ENCODE assay signal across 8 mouse cellular contexts in the genomic region with DNA sequence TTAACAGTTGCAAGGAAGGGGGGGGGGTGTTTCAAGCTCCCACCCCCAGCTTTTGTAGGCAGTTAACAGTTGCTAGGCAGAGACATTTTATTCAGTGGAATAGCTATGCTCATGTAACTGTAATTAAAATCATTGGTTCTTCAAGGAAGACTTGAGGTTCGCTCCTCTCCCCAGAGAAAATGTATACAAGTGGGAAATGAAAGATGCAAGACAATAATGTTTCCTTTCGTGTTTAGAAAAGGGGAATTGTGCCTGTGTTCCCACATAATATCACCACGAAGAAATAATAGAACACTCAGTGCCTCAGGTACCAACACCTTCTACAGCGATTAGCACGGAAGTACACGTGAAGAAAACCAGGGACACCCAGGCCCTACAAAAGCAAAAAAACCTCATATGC. TPM values are rescaled to one million over a fixed set of nuclear protein-coding genes. Genes with fewer than 3 reads are reported as not detected.
DNase-seq lines count a peak whose midpoint lies in the region; ATAC-seq and TF ChIP-seq lines count a peak whose summit lies in the region.

A gene (plus strand): TSS at position 301 of the 400 bp plus-strand sequence.

- H3K36me3 ChIP-seq in embryonic facial prominence, embryonic 12.5 days = no peaks in the 10 kb centered on the region
- no peaks in the 10 kb centered on the region for H3K36me3 ChIP-seq in limb, embryonic 12.5 days
- H3K36me3 ChIP-seq in stomach, postnatal 0 days (ENCODE audit: control insufficient read depth, insufficient read depth, low read length) = no peaks in the 10 kb centered on the region

- H3K4me2 ChIP-seq in embryonic facial prominence, embryonic 12.5 days (replicated peaks) = peak within 1 kb of the TSS; percentile 63
- peak within 1 kb of the TSS; percentile 67 for H3K4me2 ChIP-seq in limb, embryonic 12.5 days
- H3K4me2 ChIP-seq in stomach, postnatal 0 days (replicated peaks; ENCODE audit: low read depth) = peak within 1 kb of the TSS; percentile 88

- peaks cover 8% of the 10 kb centered on the region; the same call in 1 of the 2 replicates for H3K4me1 ChIP-seq in embryonic facial prominence, embryonic 12.5 days
- H3K4me1 ChIP-seq in limb, embryonic 12.5 days (replicated peaks) = peaks cover 9% of the 10 kb centered on the region
- H3K4me1 ChIP-seq in stomach, postnatal 0 days (replicated peaks; ENCODE audit: control insufficient read depth, insufficient read depth) = no peaks in the 10 kb centered on the region

- H3K9ac ChIP-seq in embryonic facial prominence, embryonic 12.5 days = peak within 1 kb of the TSS; percentile 80
- H3K9ac ChIP-seq in limb, embryonic 12.5 days (replicated peaks) = peak within 1 kb of the TSS; percentile 83
- peak within 1 kb of the TSS; percentile 87 for H3K9ac ChIP-seq in stomach, postnatal 0 days (ENCODE audit: low read length)

- DNase-seq in left cerebral cortex, adult 18-20 months (ENCODE audit: low spot score in 2 of 2) = no peak
- no peak for DNase-seq in left cerebral cortex, adult 11 months (ENCODE audit: low spot score)
- no peak for DNase-seq in heart, postnatal 14 days
- DNase-seq in stomach, postnatal 0 days (ENCODE audit: low spot score) = no peak
- no peak for DNase-seq in thymus, postnatal 36 days
- DNase-seq in frontal cortex, postnatal 25 days (ENCODE audit: low spot score in 2 of 2) = no peak

- intact Hi-C loops in heart, postnatal 14 days (cut with DNase I) = loop anchor here (5.0 kb wide), 2 partner anchors 44 to 56 kb away; a partner anchor contains a TSS

- no peak for ATAC-seq in embryonic facial prominence, embryonic 12.5 days (ENCODE audit: insufficient number of reproducible peaks, insufficient read depth, low FRiP score, low TSS enrichment)
- no peak for ATAC-seq in limb, embryonic 12.5 days (ENCODE audit: insufficient number of reproducible peaks, insufficient read depth, low FRiP score, low TSS enrichment, low read depth)
- ATAC-seq in stomach, postnatal 0 days (ENCODE audit: low FRiP score, low TSS enrichment) = no peak

- no peak for TF ChIP-seq EP300 in stomach, postnatal 0 days (optimal IDR thresholded peaks at IDR 0.05)

- H3K27ac ChIP-seq in embryonic facial prominence, embryonic 12.5 days = peak within 1 kb of the TSS; percentile 81
- peak within 1 kb of the TSS; percentile 84 for H3K27ac ChIP-seq in limb, embryonic 12.5 days
- peak within 1 kb of the TSS; percentile 84 for H3K27ac ChIP-seq in stomach, postnatal 0 days (replicated peaks)

- H3K4me3 ChIP-seq in embryonic facial prominence, embryonic 12.5 days = peak within 1 kb of the TSS; percentile 68
- H3K4me3 ChIP-seq in limb, embryonic 12.5 days (replicated peaks) = peak within 1 kb of the TSS; percentile 60
- H3K4me3 ChIP-seq in stomach, postnatal 0 days (ENCODE audit: low read depth, low read length) = peak within 1 kb of the TSS; percentile 79

- no peaks in the 10 kb centered on the region for H3K27me3 ChIP-seq in embryonic facial prominence, embryonic 12.5 days
- H3K27me3 ChIP-seq in limb, embryonic 12.5 days = no peaks in the 10 kb centered on the region
- no peaks in the 10 kb centered on the region for H3K27me3 ChIP-seq in stomach, postnatal 0 days (ENCODE audit: control insufficient read depth, insufficient read depth, low read length)

- no peaks in the 10 kb centered on the region for H3K9me3 ChIP-seq in embryonic facial prominence, embryonic 12.5 days
- H3K9me3 ChIP-seq in limb, embryonic 12.5 days = no peaks in the 10 kb centered on the region
- no peaks in the 10 kb centered on the region for H3K9me3 ChIP-seq in stomach, postnatal 0 days (ENCODE audit: control insufficient read depth, low read length)

- no peak for TF ChIP-seq CTCF in stomach, postnatal 0 days (IDR thresholded peaks at IDR 0.05; ENCODE audit: low read depth)

- WGBS in embryonic facial prominence, embryonic 12.5 days = 68% methylated on average over 6 of the region's 6 CpGs
- WGBS in limb, embryonic 12.5 days = 66% methylated on average over 6 of the region's 6 CpGs
- 72% methylated on average over 6 of the region's 6 CpGs for WGBS in stomach, postnatal 0 days

RNA-seq across cellular contexts. Expression of the gene that starts here (rescaled TPM):
- total RNA-seq in left cerebral cortex, adult 18-20 months (2021) = 10 to 100 TPM; 22.6 to 23.5 TPM
- 5.6 and 7.5 TPM in 2 replicates for polyA plus RNA-seq in embryonic facial prominence, embryonic 12.5 days (2016; fragmentation: Nextera tagmentation; extraction: Ambion mirVana)
- 10 to 100 TPM; 18.1 to 21.1 TPM for total RNA-seq in heart, postnatal 14 days (2021)
- polyA plus RNA-seq in limb, embryonic 12.5 days (2016; fragmentation: Nextera tagmentation; extraction: Ambion mirVana) = 4.9 and 6.9 TPM in 2 replicates
- polyA plus RNA-seq in stomach, postnatal 0 days (2015; fragmentation: Nextera tagmentation; extraction: Ambion mirVana) = 20.2 and 20.4 TPM in 2 replicates
